Mouse (Mus musculus) embryo, embryonic 9.5 days (tissue): ENCODE data around the gene Tada2b.

ENCODE experiments used
- DNase-seq: peaks from one replicate; pipeline ENCODE4 v3.0.0-alpha.2; 2017; ENCODE audit errors: extremely low spot score

Gene Tada2b

GRCm38 (mm10) chr5:36480398-36480797 is 3.7 kb downstream of the Tada2b start:
- DNase-seq, result no peak

- DNase-seq, result no peak
Observed at GRCm38 (mm10) chr5:36479735-36480134, 4.3 kb downstream of the Tada2b start.

GRCm38 (mm10) chr5:36478540-36479420 is 5.3 kb downstream of the Tada2b start:
- DNase-seq, result no peak

- DNase-seq, result no peak
Observed at GRCm38 (mm10) chr5:36477486-36477885, 6.6 kb downstream of the Tada2b start.

GRCm38 (mm10) chr5:36474283-36474682 is 9.8 kb downstream of the Tada2b start:
- DNase-seq, result peak; percentile 64

- no peak for DNase-seq
Observed at GRCm38 (mm10) chr5:36472876-36473655, 11.0 kb downstream of the Tada2b start.

GRCm38 (mm10) chr5:36471206-36471605 is 12.9 kb downstream of the Tada2b start:
- no peak for DNase-seq

- DNase-seq, result no peak
Observed at GRCm38 (mm10) chr5:36465889-36466288, 18.2 kb downstream of the Tada2b start.

- peak; percentile 98 for DNase-seq
Observed at GRCm38 (mm10) chr5:36464709-36465661, 19.1 kb downstream of the Tada2b start, which contains the start of gene Grpel1. TSS of gene Grpel1 (plus strand) at chr5:36464998.

- peak; percentile 14 for DNase-seq
Observed at GRCm38 (mm10) chr5:36463391-36463790, 20.7 kb downstream of the Tada2b start.

GRCm38 (mm10) chr5:36462810-36463209 is 21.3 kb downstream of the Tada2b start:
- DNase-seq, result peak; percentile 81

- no peak for DNase-seq
Observed at GRCm38 (mm10) chr5:36461231-36461630, 22.9 kb downstream of the Tada2b start.

- DNase-seq, result no peak
Observed at GRCm38 (mm10) chr5:36460712-36461111, 23.4 kb downstream of the Tada2b start.

- DNase-seq, result peak; percentile 48
Observed at GRCm38 (mm10) chr5:36458926-36459325, 25.2 kb downstream of the Tada2b start.

GRCm38 (mm10) chr5:36457706-36458105 is 26.4 kb downstream of the Tada2b start:
- DNase-seq, result no peak

- DNase-seq, result no peak
Observed at GRCm38 (mm10) chr5:36452821-36453220, 31.3 kb downstream of the Tada2b start.

- DNase-seq, result no peak
Observed at GRCm38 (mm10) chr5:36451872-36452389, 32.2 kb downstream of the Tada2b start.

- DNase-seq, result no peak
Observed at GRCm38 (mm10) chr5:36451119-36451518, 33.0 kb downstream of the Tada2b start.

- DNase-seq, result no peak
Observed at GRCm38 (mm10) chr5:36449710-36450358, 34.3 kb downstream of the Tada2b start.

GRCm38 (mm10) chr5:36447872-36448271 is 36.2 kb downstream of the Tada2b start:
- no peak for DNase-seq
